Mouse (Mus musculus): ENCODE measurements around the gene Tas2r126. TPM values are rescaled to one million over a fixed set of nuclear protein-coding genes. Genes with fewer than 3 reads are reported as not detected.

Tas2r126 gene
- total RNA-seq, 2 experiments from 2014 or later: 0.30 TPM; not detected in 1

DNA sequence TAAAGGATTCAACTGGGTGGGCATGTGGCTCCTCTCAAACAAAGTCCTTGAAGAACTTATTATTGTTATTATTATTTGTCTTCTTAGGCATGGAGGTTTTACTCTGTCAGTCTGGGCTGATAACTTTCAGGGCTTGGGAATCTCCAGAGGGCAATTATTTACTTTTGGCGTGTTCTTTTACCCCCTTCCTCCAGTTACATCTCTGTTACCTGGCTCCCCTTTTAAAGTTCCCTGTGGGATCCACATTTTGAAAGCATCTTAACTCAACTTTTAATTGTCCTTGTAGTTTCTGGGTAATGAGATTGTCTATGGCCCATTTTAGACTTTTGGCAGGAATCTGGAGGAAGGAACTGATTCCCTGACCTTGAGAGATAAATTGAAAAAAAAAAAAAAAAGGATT is 41.9 kb downstream of the Tas2r126 start, which contains the start of gene Olfr457:
Olfr457 (minus strand) TSS at position 101 of the 400 bp plus-strand sequence.
- no peak for DNase-seq
- intact Hi-C loops (cut with DNase I): no loop called here

DNA sequence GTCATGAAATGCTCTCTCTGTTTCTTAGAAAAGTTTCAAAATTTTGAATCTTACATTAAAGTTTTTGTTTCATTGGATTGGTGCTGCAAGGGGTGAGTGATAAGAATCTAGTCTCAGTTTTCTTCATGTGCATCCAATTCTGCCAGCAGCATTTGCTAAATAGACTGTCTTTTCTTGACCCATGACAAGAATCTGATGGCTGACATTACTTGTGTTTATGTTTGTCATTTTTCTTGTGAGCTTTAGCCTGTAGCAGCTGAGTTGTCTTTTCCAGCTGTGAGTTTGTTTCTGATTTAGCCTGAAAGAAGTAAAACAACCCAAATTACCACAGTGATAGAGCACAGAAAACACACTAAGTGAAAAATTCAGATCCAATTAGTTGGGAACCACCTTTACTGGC is 50.3 kb downstream of the Tas2r126 start:
- no peak for DNase-seq
- intact Hi-C loops (cut with DNase I): no loop called here

Other genes with a start within 250 kb of the Tas2r126 start
- not detected for gene Tas2r144, start 219.2 kb upstream of the Tas2r126 start, total RNA-seq (2021)
- 100 to 1,000 TPM; 135 to 146 TPM for gene Gstk1, start 188.6 kb upstream of the Tas2r126 start, total RNA-seq (2021)
- under 1 TPM in 1 of 2 experiments, not detected in 1; 0.25 TPM for gene Tmem139, start 172.6 kb upstream of the Tas2r126 start, total RNA-seq (2021)
- gene Casp2, start 169.6 kb upstream of the Tas2r126 start, total RNA-seq (2021): 10 to 100 TPM; 10.8 to 11.3 TPM
- 1 to 10 TPM; 4.3 to 5.8 TPM for gene Clcn1, start 147.8 kb upstream of the Tas2r126 start, total RNA-seq (2021)
- gene Fam131b, start 109.9 kb upstream of the Tas2r126 start, total RNA-seq (2021): under 1 TPM; 0.54 to 0.89 TPM
- 10 to 100 TPM; 57.9 to 62.6 TPM for gene Zyx, start 84.9 kb upstream of the Tas2r126 start, total RNA-seq (2021)
- under 1 TPM; 0.16 to 0.33 TPM for gene Epha1, start 61.3 kb upstream of the Tas2r126 start, total RNA-seq (2021)
- not detected for gene Tas2r143, start 34.3 kb upstream of the Tas2r126 start, total RNA-seq (2021)
- gene Tas2r135, start 29.1 kb upstream of the Tas2r126 start, total RNA-seq (2021): under 1 TPM in 1 of 2 experiments, not detected in 1; 0.24 TPM
- gene Olfr458, start 30.7 kb downstream of the Tas2r126 start, total RNA-seq (2021): not detected
- not detected for gene Olfr457, start 41.8 kb downstream of the Tas2r126 start, total RNA-seq (2021)
- not detected for gene Olfr456, start 52.7 kb downstream of the Tas2r126 start, total RNA-seq (2021)
- gene Olfr455, start 113.1 kb downstream of the Tas2r126 start, total RNA-seq (2021): not detected
- gene Tcaf3, start 163.2 kb downstream of the Tas2r126 start, total RNA-seq (2021): not detected
- gene Tcaf2, start 210.7 kb downstream of the Tas2r126 start, total RNA-seq (2021): 1 to 10 TPM; 3.4 to 3.5 TPM

All from heart, postnatal 36 days (tissue).